ENCODE assay signal across 8 mouse cellular contexts in genomic region chr10:60002203-60002602, GRCm38 (mm10). TPM values are rescaled to one million over a fixed set of nuclear protein-coding genes. Genes with fewer than 3 reads are reported as not detected.
A peak's percentile ranks its signal among the peaks of the same experiment; 100 is the strongest.
DNase-seq lines count a peak whose midpoint lies in the region; ATAC-seq and TF ChIP-seq lines count a peak whose summit lies in the region.

No protein-coding gene starts in this region.

- intact Hi-C loops in left cerebral cortex, postnatal 4 days (cut with DNase I), result loop anchor here (5.0 to 10.0 kb wide), 3 partner anchors 105 to 243 kb away; partner anchors contain the start of gene Spock2

- H3K27me3 ChIP-seq in lung, embryonic 16.5 days (ENCODE audit: control insufficient read depth, insufficient read depth, low read depth, low read length), result no peaks in the 10 kb centered on the region
- no peaks in the 10 kb centered on the region for H3K27me3 ChIP-seq in heart, postnatal 0 days (ENCODE audit: control insufficient read depth, insufficient read depth, low read length)

- no peak for ATAC-seq in lung, embryonic 16.5 days (ENCODE audit: low read depth)
- ATAC-seq in common myeloid progenitor, adult 5-6 weeks (replicated peaks; ENCODE audit: low read depth, poor library complexity, severe bottlenecking), result peak; percentile 13
- ATAC-seq in heart, postnatal 0 days (ENCODE audit: insufficient read depth, low read depth), result no peak

- no peak for TF ChIP-seq CTCF in heart, postnatal 0 days (IDR thresholded peaks at IDR 0.05; ENCODE audit: low read depth)

- no peak for TF ChIP-seq EP300 in heart, postnatal 0 days (IDR thresholded peaks at IDR 0.05; ENCODE audit: low read depth)

- no peaks in the 10 kb centered on the region for H3K9me3 ChIP-seq in lung, embryonic 16.5 days (ENCODE audit: control insufficient read depth, low read length)
- H3K9me3 ChIP-seq in heart, postnatal 0 days (replicated peaks; ENCODE audit: control insufficient read depth, low read length), result no peaks in the 10 kb centered on the region

- DNase-seq in lung, postnatal 10 days, result no peak
- no peak for DNase-seq in heart, postnatal 0 days (ENCODE audit: low spot score)
- DNase-seq in urinary bladder, postnatal 4 days (ENCODE audit: low spot score in 2 of 2), result no peak
- no peak for DNase-seq in layer of hippocampus, postnatal 14 days (ENCODE audit: low spot score in 2 of 2)
- DNase-seq in left cerebral cortex, postnatal 4 days, result no peak

- peak overlapping the region; percentile 99 for H3K27ac ChIP-seq in lung, embryonic 16.5 days (ENCODE audit: low read length)
- H3K27ac ChIP-seq in heart, postnatal 0 days (ENCODE audit: low read depth), result peak overlapping the region; percentile 98
- peak overlapping the region; percentile 68 for H3K27ac ChIP-seq in macrophage

- H3K36me3 ChIP-seq in lung, embryonic 16.5 days (ENCODE audit: control insufficient read depth, insufficient read depth, low read length), result no peaks in the 10 kb centered on the region
- peaks cover 5% of the 10 kb centered on the region; the same call in 1 of the 2 replicates for H3K36me3 ChIP-seq in heart, postnatal 0 days (replicated peaks; ENCODE audit: control insufficient read depth, insufficient read depth, low read length)
- no peaks in the 10 kb centered on the region for H3K36me3 ChIP-seq in macrophage (ENCODE audit: inconsistent target)

- peak overlapping the region; percentile 81 for H3K4me2 ChIP-seq in lung, embryonic 16.5 days (ENCODE audit: low read depth, low read length)
- peak overlapping the region; percentile 73 for H3K4me2 ChIP-seq in heart, postnatal 0 days (ENCODE audit: low read depth, low read length)

- WGBS in lung, embryonic 16.5 days, result 1% methylated on average over 12 of the region's 12 CpGs
- WGBS in heart, postnatal 0 days, result 3% methylated on average over 12 of the region's 12 CpGs
- 2% methylated on average over 12 of the region's 12 CpGs for WGBS in macrophage (ENCODE audit: missing documents)

- H3K4me3 ChIP-seq in lung, embryonic 16.5 days (ENCODE audit: low read length), result peak overlapping the region; percentile 74
- peak overlapping the region; percentile 75 for H3K4me3 ChIP-seq in heart, postnatal 0 days (ENCODE audit: low read depth, low read length)
- peak overlapping the region; percentile 87 for H3K4me3 ChIP-seq in macrophage (ENCODE audit: inconsistent target)

- H3K79me2 ChIP-seq in macrophage (ENCODE audit: inconsistent target), result peaks cover 49% of the 10 kb centered on the region

- H3K9ac ChIP-seq in lung, embryonic 16.5 days (ENCODE audit: low read length), result peak overlapping the region; percentile 79
- peak overlapping the region; percentile 81 for H3K9ac ChIP-seq in heart, postnatal 0 days (replicated peaks; ENCODE audit: low read depth, low read length)

- peaks cover 14% of the 10 kb centered on the region for H3K4me1 ChIP-seq in lung, embryonic 16.5 days (replicated peaks; ENCODE audit: control insufficient read depth, insufficient read depth, low read length)
- H3K4me1 ChIP-seq in heart, postnatal 0 days (ENCODE audit: control insufficient read depth, insufficient read depth), result peaks cover 16% of the 10 kb centered on the region; the same call in 1 of the 2 replicates

RNA-seq across cellular contexts. Expression of gene Ascc1, which starts 0.4 kb away (rescaled TPM):
- polyA plus RNA-seq in lung, embryonic 16.5 days (2015; fragmentation: Nextera tagmentation; extraction: Ambion mirVana), result 48.2 and 51.6 TPM in 2 replicates
- 30.5 and 41.6 TPM in 2 replicates for total RNA-seq in common myeloid progenitor, adult 5-6 weeks (2017)
- 14.0 and 15.7 TPM in 2 replicates for total RNA-seq in heart, postnatal 0 days (2014; rRNA removed; ENCODE audit: low replicate concordance)
- 34.6 and 35.8 TPM in 2 replicates for polyA plus RNA-seq in heart, postnatal 0 days (2015; fragmentation: Nextera tagmentation; extraction: Ambion mirVana)
- total RNA-seq in macrophage (2018; cell fraction: chromatin; rRNA removed), result 10 to 100 TPM in 17 of 26 experiments, 1 to 10 TPM in 9; 2.1 to 19.5 (median 13.4) TPM
- 10 to 100 TPM; 13.3 to 20.7 (median 15.9) TPM for total RNA-seq in macrophage (2018; cell fraction: cytosol; rRNA removed)
- total RNA-seq in macrophage (2018; cell fraction: nucleus; rRNA removed), result 10 to 100 TPM in 6 of 26 experiments, 1 to 10 TPM in 20; 3.5 to 14.3 (median 8.5) TPM
- 14.4 to 20.2 TPM (median 19.0 TPM) in 3 replicates for polyA plus RNA-seq in macrophage (2018)
- 10 to 100 TPM; 18.4 to 19.1 TPM for total RNA-seq in layer of hippocampus, postnatal 14 days (2021)
- total RNA-seq in left cerebral cortex, postnatal 4 days (2021), result 10 to 100 TPM; 25.8 to 27.1 TPM

RNA-seq across cellular contexts. Expression of gene Anapc16, which starts 0.7 kb away (rescaled TPM):
- 103 and 104 TPM in 2 replicates for polyA plus RNA-seq in lung, embryonic 16.5 days (2015; fragmentation: Nextera tagmentation; extraction: Ambion mirVana)
- 45.3 and 60.5 TPM in 2 replicates for total RNA-seq in common myeloid progenitor, adult 5-6 weeks (2017)
- total RNA-seq in heart, postnatal 0 days (2014; rRNA removed; ENCODE audit: low replicate concordance), result 29.7 and 85.4 TPM in 2 replicates
- polyA plus RNA-seq in heart, postnatal 0 days (2015; fragmentation: Nextera tagmentation; extraction: Ambion mirVana), result 104 and 108 TPM in 2 replicates
- 10 to 100 TPM in 24 of 26 experiments, 1 to 10 TPM in 2; 5.2 to 61.8 (median 23.2) TPM for total RNA-seq in macrophage (2018; cell fraction: chromatin; rRNA removed)
- 10 to 100 TPM; 25.3 to 57.2 (median 43.1) TPM for total RNA-seq in macrophage (2018; cell fraction: cytosol; rRNA removed)
- total RNA-seq in macrophage (2018; cell fraction: nucleus; rRNA removed), result 10 to 100 TPM in 25 of 26 experiments, 1 to 10 TPM in 1; 8.3 to 47.4 (median 24.8) TPM
- polyA plus RNA-seq in macrophage (2018), result 30.3 to 42.1 TPM (median 35.4 TPM) in 3 replicates
- total RNA-seq in layer of hippocampus, postnatal 14 days (2021), result 10 to 100 TPM; 67.4 to 69.2 TPM
- 10 to 100 TPM; 60.2 to 60.8 TPM for total RNA-seq in left cerebral cortex, postnatal 4 days (2021)

RNA-seq across cellular contexts. Expression of gene Ddit4, which starts 50.6 kb away (rescaled TPM):
- 36.3 and 39.3 TPM in 2 replicates for polyA plus RNA-seq in lung, embryonic 16.5 days (2015; fragmentation: Nextera tagmentation; extraction: Ambion mirVana)
- total RNA-seq in common myeloid progenitor, adult 5-6 weeks (2017), result 1.4 and 4.2 TPM in 2 replicates
- total RNA-seq in heart, postnatal 0 days (2014; rRNA removed; ENCODE audit: low replicate concordance), result 30.3 and 35.6 TPM in 2 replicates
- 17.0 and 17.4 TPM in 2 replicates for polyA plus RNA-seq in heart, postnatal 0 days (2015; fragmentation: Nextera tagmentation; extraction: Ambion mirVana)
- 1 to 10 TPM in 18 of 26 experiments, under 1 TPM in 5, not detected in 3; 0.55 to 7.6 (median 2.5) TPM for total RNA-seq in macrophage (2018; cell fraction: chromatin; rRNA removed)
- total RNA-seq in macrophage (2018; cell fraction: cytosol; rRNA removed), result 1 to 10 TPM in 22 of 26 experiments, under 1 TPM in 4; 0.42 to 9.0 (median 3.0) TPM
- 10 to 100 TPM in 1 of 26 experiments, 1 to 10 TPM in 23, under 1 TPM in 2; 0.77 to 10.4 (median 3.8) TPM for total RNA-seq in macrophage (2018; cell fraction: nucleus; rRNA removed)
- 2.2 to 4.5 TPM (median 4.1 TPM) in 3 replicates for polyA plus RNA-seq in macrophage (2018)
- total RNA-seq in layer of hippocampus, postnatal 14 days (2021), result 100 to 1,000 TPM in 1 of 2 experiments, 10 to 100 TPM in 1; 99.5 to 106 TPM
- total RNA-seq in left cerebral cortex, postnatal 4 days (2021), result 10 to 100 TPM; 50.6 to 52.2 TPM
